Mouse (Mus musculus) monocyte, adult 59 days (primary cell): Measurements from ENCODE around the gene Olfr1090. TPM values are rescaled to one million over a fixed set of nuclear protein-coding genes. Genes with fewer than 3 reads are reported as not detected.

Experiments
- total RNA-seq, 2 experiments: library from RNA; stranded (reverse); gene quantifications; one replicate each; pipeline ENCODE4 v1.2.4; 2023

Gene Olfr1090
- not detected for total RNA-seq

DNA sequence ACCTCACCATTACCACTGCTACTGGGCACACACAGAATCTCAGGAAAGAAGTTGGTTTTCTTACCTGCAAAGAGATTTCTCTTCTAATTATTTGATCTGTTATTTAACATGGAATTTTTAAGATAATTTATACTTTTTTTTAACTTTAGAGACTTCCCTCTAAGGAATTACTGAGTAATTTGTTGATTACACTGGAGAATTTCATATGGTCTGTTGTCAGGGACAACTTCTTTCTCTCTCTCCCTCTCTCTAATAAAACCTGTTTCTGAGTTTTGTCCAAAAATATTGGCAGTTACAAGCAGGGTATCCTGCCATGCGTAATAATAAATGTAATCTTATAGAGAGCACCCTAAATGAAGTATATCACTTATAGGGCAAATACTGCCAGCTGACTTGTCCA lies at the start of gene Olfr1090:
Olfr1090 (minus strand) TSS at position 101 of the 400 bp plus-strand sequence.

DNA sequence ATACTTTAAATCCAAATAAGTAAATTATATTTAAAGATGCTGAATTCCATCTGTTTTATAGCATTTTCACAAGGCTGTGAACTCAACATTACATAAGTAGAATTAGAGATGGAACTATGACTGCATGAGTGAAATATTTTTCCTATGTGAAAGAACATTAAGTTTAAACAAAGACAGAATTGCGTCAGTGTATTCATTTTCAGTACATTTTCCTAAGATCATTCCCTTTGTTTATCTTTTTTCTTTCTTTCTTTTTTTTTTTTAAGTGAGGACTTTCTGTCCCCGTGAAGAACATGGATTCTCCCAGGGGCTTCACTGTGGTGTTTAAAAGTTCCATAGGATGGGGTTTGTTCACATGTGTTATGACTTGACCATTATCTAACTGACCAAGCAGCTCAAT lies 23.4 kb upstream of the Olfr1090 start, which contains the start of gene Olfr1093:
Olfr1093 (plus strand) TSS at position 301 of the 400 bp plus-strand sequence.

DNA sequence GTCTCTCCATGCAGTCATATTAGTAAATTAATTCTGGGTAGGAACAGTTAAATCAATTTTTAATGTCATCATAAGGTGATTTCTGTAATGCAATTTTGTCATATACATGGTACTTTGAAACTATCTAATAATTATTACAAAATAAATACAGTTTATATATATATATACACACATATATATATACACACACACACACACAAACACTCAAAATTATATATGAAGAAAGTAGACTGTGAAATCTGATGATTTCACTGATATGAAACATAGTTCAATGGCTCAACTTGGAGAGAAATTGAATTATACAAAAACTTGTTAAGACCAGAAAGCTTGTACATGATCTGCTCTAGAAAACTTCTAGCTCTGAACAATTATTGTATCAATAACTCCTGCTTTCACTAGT lies 25.2 kb downstream of the Olfr1090 start, which contains the start of gene Olfr1089:
Olfr1089 (minus strand) TSS at position 101 of the 400 bp plus-strand sequence.

Other genes with a start within 250 kb of the Olfr1090 start
- gene Olfr1079, start 216.5 kb downstream of the Olfr1090 start, total RNA-seq = not detected
- gene Olfr1080, start 200.8 kb downstream of the Olfr1090 start, total RNA-seq = not detected
- not detected for gene Olfr1082, start 160.0 kb downstream of the Olfr1090 start, total RNA-seq
- gene Olfr1084, start 119.3 kb downstream of the Olfr1090 start, total RNA-seq = not detected
- gene Olfr1085, start 97.0 kb downstream of the Olfr1090 start, total RNA-seq = not detected
- gene Olfr1086, start 78.9 kb downstream of the Olfr1090 start, total RNA-seq = not detected
- not detected for gene Olfr1087, start 60.6 kb downstream of the Olfr1090 start, total RNA-seq
- not detected for gene Olfr1089, start 25.3 kb downstream of the Olfr1090 start, total RNA-seq
- not detected for gene Olfr1093, start 23.5 kb upstream of the Olfr1090 start, total RNA-seq
- gene Olfr141, start 51.0 kb upstream of the Olfr1090 start, total RNA-seq = not detected
- not detected for gene Olfr1094, start 65.7 kb upstream of the Olfr1090 start, total RNA-seq
- gene Olfr1095, start 92.7 kb upstream of the Olfr1090 start, total RNA-seq = not detected
- not detected for gene Gm13723, start 115.8 kb upstream of the Olfr1090 start, total RNA-seq
- gene Olfr1097, start 133.2 kb upstream of the Olfr1090 start, total RNA-seq = not detected
- gene Olfr1098, start 165.6 kb upstream of the Olfr1090 start, total RNA-seq = not detected
- gene Olfr1099, start 201.7 kb upstream of the Olfr1090 start, total RNA-seq = not detected
- not detected for gene Olfr1100, start 221.0 kb upstream of the Olfr1090 start, total RNA-seq
- gene Olfr1101, start 232.2 kb upstream of the Olfr1090 start, total RNA-seq = not detected
- gene Olfr1102, start 239.4 kb upstream of the Olfr1090 start, total RNA-seq = not detected